ENCODE assay signal across 8 mouse cellular contexts in the genomic region with DNA sequence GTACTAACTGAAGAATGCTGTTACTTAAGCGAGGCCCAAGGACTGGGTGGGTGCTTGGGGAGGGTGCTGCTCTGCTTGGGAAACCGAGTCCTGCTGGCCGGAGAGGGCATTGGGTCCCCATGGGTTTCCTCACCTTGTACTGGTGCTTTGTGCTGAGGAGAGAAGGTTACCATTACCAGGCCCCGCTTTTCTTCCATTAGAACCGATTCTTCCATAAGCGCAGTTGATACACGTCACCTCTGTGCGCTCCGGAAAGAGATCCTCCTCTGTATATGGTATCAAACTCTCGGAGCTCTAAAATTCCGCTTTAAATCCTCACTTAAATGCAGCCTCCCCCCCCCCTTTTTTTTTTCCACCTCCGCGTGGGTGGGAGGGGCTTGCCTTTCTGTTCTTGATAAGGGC. TPM values are rescaled to one million over a fixed set of nuclear protein-coding genes. Genes with fewer than 3 reads are reported as not detected.
DNase-seq lines count a peak whose midpoint lies in the region; ATAC-seq and TF ChIP-seq lines count a peak whose summit lies in the region.

No protein-coding gene starts in this region.

- ATAC-seq in forebrain, embryonic 11.5 days (replicated peaks; ENCODE audit: low FRiP score), result no peak; the same call in 1 of the 2 replicates
- no peak for ATAC-seq in midbrain, embryonic 14.5 days (ENCODE audit: low FRiP score, low TSS enrichment)

- no peak for TF ChIP-seq POLR2A in lung, adult 2 months (IDR thresholded peaks at IDR 0.05; ENCODE audit: borderline replicate concordance, extremely low read depth, low read depth, low read length)

- H3K36me3 ChIP-seq in forebrain, embryonic 11.5 days (ENCODE audit: control insufficient read depth, insufficient read depth, low read length), result peaks cover 8% of the 10 kb centered on the region
- H3K36me3 ChIP-seq in midbrain, embryonic 14.5 days (ENCODE audit: control insufficient read depth, insufficient read depth, low read length), result peaks cover 34% of the 10 kb centered on the region

- TF ChIP-seq CTCF in lung, adult 2 months (IDR thresholded peaks at IDR 0.05; ENCODE audit: insufficient read depth, low read length), result no peak

- no peaks in the 10 kb centered on the region for H3K9me3 ChIP-seq in forebrain, embryonic 11.5 days (ENCODE audit: control insufficient read depth, low read length)
- H3K9me3 ChIP-seq in midbrain, embryonic 14.5 days (ENCODE audit: control insufficient read depth, low read length), result no peaks in the 10 kb centered on the region

- DNase-seq in lung, adult 2 months, result no peak
- no peak for DNase-seq in lung, adult 18-20 months
- peak; percentile 34 for DNase-seq in WW6 (ENCODE audit: low read depth, low spot score)
- no peak for DNase-seq in forebrain, embryonic 11.5 days (ENCODE audit: low spot score)
- peak; percentile 38 for DNase-seq in layer of hippocampus, adult 9-11 months
- DNase-seq in midbrain, embryonic 14.5 days, result peak; percentile 75
- DNase-seq in urinary bladder, adult 2 months (ENCODE audit: low spot score), result no peak
- no peak for DNase-seq in natural killer cell, adult 2 months (ENCODE audit: low spot score in 2 of 2)

- peak overlapping the region; percentile 76 for H3K4me3 ChIP-seq in lung, adult 2 months (replicated peaks; ENCODE audit: extremely low read depth, low read depth, low read length)
- peak overlapping the region; percentile 88 for H3K4me3 ChIP-seq in forebrain, embryonic 11.5 days (ENCODE audit: low read depth, low read length)
- H3K4me3 ChIP-seq in midbrain, embryonic 14.5 days (replicated peaks; ENCODE audit: low read depth, low read length), result peak overlapping the region; percentile 84

- WGBS in lung, adult 2 months, result 1% methylated on average over 13 of the region's 13 CpGs
- WGBS in forebrain, embryonic 11.5 days, result 1% methylated on average over 13 of the region's 13 CpGs
- under 1% methylated on average over 13 of the region's 13 CpGs for WGBS in midbrain, embryonic 14.5 days

- H3K9ac ChIP-seq in forebrain, embryonic 11.5 days (ENCODE audit: low read length), result peak overlapping the region; percentile 98
- peak overlapping the region; percentile 95 for H3K9ac ChIP-seq in midbrain, embryonic 14.5 days (replicated peaks; ENCODE audit: low read length)

- H3K27ac ChIP-seq in forebrain, embryonic 11.5 days (ENCODE audit: low read depth, low read length), result peak overlapping the region; percentile 99
- H3K27ac ChIP-seq in midbrain, embryonic 14.5 days (replicated peaks; ENCODE audit: low read depth, low read length), result peak overlapping the region; percentile 99

- no peaks in the 10 kb centered on the region for H3K27me3 ChIP-seq in forebrain, embryonic 11.5 days (ENCODE audit: control insufficient read depth, insufficient read depth, low read length)
- H3K27me3 ChIP-seq in midbrain, embryonic 14.5 days (ENCODE audit: control insufficient read depth, insufficient read depth, low read length), result no peaks in the 10 kb centered on the region

- peaks cover 5% of the 10 kb centered on the region; the same call in 1 of the 2 replicates for H3K4me1 ChIP-seq in lung, adult 2 months (ENCODE audit: control insufficient read depth, insufficient read depth, low read length)
- peaks cover 5% of the 10 kb centered on the region; the same call in 1 of the 2 replicates for H3K4me1 ChIP-seq in forebrain, embryonic 11.5 days (replicated peaks; ENCODE audit: control insufficient read depth, insufficient read depth, low read length)
- peaks cover 23% of the 10 kb centered on the region for H3K4me1 ChIP-seq in midbrain, embryonic 14.5 days (ENCODE audit: control insufficient read depth, insufficient read depth, low read length)

- peak overlapping the region; percentile 89 for H3K4me2 ChIP-seq in forebrain, embryonic 11.5 days (ENCODE audit: low read depth, low read length, severe bottlenecking)
- H3K4me2 ChIP-seq in midbrain, embryonic 14.5 days (ENCODE audit: low read length), result peak overlapping the region; percentile 86

RNA-seq across cellular contexts. Expression of gene Qrich1, which starts 1.3 kb away (rescaled TPM):
- polyA plus RNA-seq in lung, adult 2 months (2012; rRNA removed), result 64.4 and 76.6 TPM in 2 replicates
- polyA plus RNA-seq in forebrain, embryonic 11.5 days (2014; fragmentation: Nextera tagmentation; extraction: Ambion mirVana), result 174 and 183 TPM in 2 replicates
- polyA plus RNA-seq in midbrain, embryonic 14.5 days (2014; fragmentation: Nextera tagmentation; extraction: Ambion mirVana), result 119 and 146 TPM in 2 replicates
- 81.8 and 89.8 TPM in 2 replicates for polyA plus RNA-seq in urinary bladder, adult 2 months (2012; rRNA removed)

RNA-seq across cellular contexts. Expression of gene Qars, which starts 10.4 kb away (rescaled TPM):
- 140 and 204 TPM in 2 replicates for polyA plus RNA-seq in lung, adult 2 months (2012; rRNA removed)
- 107 and 116 TPM in 2 replicates for polyA plus RNA-seq in forebrain, embryonic 11.5 days (2014; fragmentation: Nextera tagmentation; extraction: Ambion mirVana)
- 61.8 and 70.8 TPM in 2 replicates for polyA plus RNA-seq in midbrain, embryonic 14.5 days (2014; fragmentation: Nextera tagmentation; extraction: Ambion mirVana)
- 145 and 162 TPM in 2 replicates for polyA plus RNA-seq in urinary bladder, adult 2 months (2012; rRNA removed)

RNA-seq across cellular contexts. Expression of gene Usp19, which starts 27.5 kb away (rescaled TPM):
- 134 and 161 TPM in 2 replicates for polyA plus RNA-seq in lung, adult 2 months (2012; rRNA removed)
- polyA plus RNA-seq in forebrain, embryonic 11.5 days (2014; fragmentation: Nextera tagmentation; extraction: Ambion mirVana), result 84.0 and 90.0 TPM in 2 replicates
- 64.3 and 72.5 TPM in 2 replicates for polyA plus RNA-seq in midbrain, embryonic 14.5 days (2014; fragmentation: Nextera tagmentation; extraction: Ambion mirVana)
- 133 and 144 TPM in 2 replicates for polyA plus RNA-seq in urinary bladder, adult 2 months (2012; rRNA removed)

RNA-seq across cellular contexts. Expression of gene Lamb2, which starts 38.4 kb away (rescaled TPM):
- 189 and 231 TPM in 2 replicates for polyA plus RNA-seq in lung, adult 2 months (2012; rRNA removed)
- polyA plus RNA-seq in forebrain, embryonic 11.5 days (2014; fragmentation: Nextera tagmentation; extraction: Ambion mirVana), result 31.8 and 40.9 TPM in 2 replicates
- 9.4 and 15.9 TPM in 2 replicates for polyA plus RNA-seq in midbrain, embryonic 14.5 days (2014; fragmentation: Nextera tagmentation; extraction: Ambion mirVana)
- polyA plus RNA-seq in urinary bladder, adult 2 months (2012; rRNA removed), result 147 and 181 TPM in 2 replicates

RNA-seq across cellular contexts. Expression of gene Impdh2, which starts 42.2 kb away (rescaled TPM):
- polyA plus RNA-seq in lung, adult 2 months (2012; rRNA removed), result 63.3 and 66.6 TPM in 2 replicates
- 197 and 199 TPM in 2 replicates for polyA plus RNA-seq in forebrain, embryonic 11.5 days (2014; fragmentation: Nextera tagmentation; extraction: Ambion mirVana)
- 99.3 and 107 TPM in 2 replicates for polyA plus RNA-seq in midbrain, embryonic 14.5 days (2014; fragmentation: Nextera tagmentation; extraction: Ambion mirVana)
- 93.9 and 106 TPM in 2 replicates for polyA plus RNA-seq in urinary bladder, adult 2 months (2012; rRNA removed)

Comparison
In these comparisons a context has a peak if more than half of its experiments do, and no peak if none do; other contexts are left out.
1. DNase-seq: peak in WW6 (single experiment), layer of hippocampus, adult 9-11 months (single experiment) and midbrain, embryonic 14.5 days (single experiment); none in lung, adult 2 months (single experiment), lung, adult 18-20 months (0 of 2), forebrain, embryonic 11.5 days (single experiment), urinary bladder, adult 2 months (single experiment) and natural killer cell, adult 2 months (0 of 2).
2. Peak in every context shown above with its lines, with median percentiles within 50 percentile points of each other: H3K4me3 ChIP-seq.